Mouse (Mus musculus) hindbrain, embryonic 11.5 days (tissue): ENCODE measurements around the gene Cenpm. TPM values are rescaled to one million over a fixed set of nuclear protein-coding genes. Genes with fewer than 3 reads are reported as not detected.

Source experiments
- ATAC-seq: fragments of 200-750 bp; cut with Nextera tagmentation; 2 replicates; pipeline ENCODE4 v1.8.0; 2017; ENCODE audit warnings: mild to moderate bottlenecking, moderate TSS enrichment, moderate library complexity; ENCODE audit not compliant: low FRiP score
- DNase-seq: peaks from one replicate; pipeline ENCODE4 v3.0.0-alpha.2; 2015; ENCODE audit warnings: low spot score
- H3K27ac ChIP-seq: fragments of 300-500 bp; sonication (generic); 2 replicates; pipeline ENCODE4 v1.5.1; 2014; ENCODE audit warnings: mild to moderate bottlenecking, low read depth, low read length
- H3K27me3 ChIP-seq: fragments of 300-500 bp; sonication (generic); 2 replicates; pipeline ENCODE4 v1.6.1; 2014; ENCODE audit warnings: mild to moderate bottlenecking, low read length, moderate library complexity, mixed read lengths; ENCODE audit not compliant: control insufficient read depth, insufficient read depth
- H3K36me3 ChIP-seq: fragments of 300-500 bp; sonication (generic); 2 replicates; pipeline ENCODE4 v1.6.1; 2014; ENCODE audit warnings: mild to moderate bottlenecking, low read length, moderate library complexity, mixed read lengths; ENCODE audit not compliant: control insufficient read depth, insufficient read depth
- H3K4me1 ChIP-seq: fragments of 300-500 bp; sonication (generic); replicated peaks from 2 replicates; pipeline ENCODE4 v1.6.1; 2014; ENCODE audit warnings: low read length, mixed read lengths; ENCODE audit not compliant: control insufficient read depth, insufficient read depth
- H3K4me2 ChIP-seq: fragments of 300-500 bp; sonication (generic); replicated peaks from 2 replicates; pipeline ENCODE4 v1.6.1; 2014; ENCODE audit warnings: mild to moderate bottlenecking, low read depth, low read length
- H3K4me3 ChIP-seq: fragments of 300-500 bp; sonication (generic); 2 replicates; pipeline ENCODE4 v1.5.1; 2014; ENCODE audit warnings: low read depth, low read length
- H3K9ac ChIP-seq: fragments of 300-500 bp; sonication (generic); 2 replicates; pipeline ENCODE4 v1.6.1; 2014; ENCODE audit warnings: low read depth, low read length
- H3K9me3 ChIP-seq: fragments of 300-500 bp; sonication (generic); 2 replicates; pipeline ENCODE4 v1.6.1; 2016; ENCODE audit warnings: low read length; ENCODE audit not compliant: control insufficient read depth
- WGBS: fragments of 180-500 bp; shearing (Covaris S2); extraction: QIAGEN DNeasy Blood & Tissue Kit; methylation state at CpG from one replicate; pipeline ENCODE4 v1.1.7; 2014; 5-methylcytosine and 5-hydroxymethylcytosine counted together
- polyA plus RNA-seq: library from polyadenylated mRNA; unstranded; fragments of >200 nt; fragmentation: Nextera tagmentation; extraction: Ambion mirVana; gene quantifications from 2 replicates; pipeline ENCODE4 v1.2.1, GENCODE M21; 2014

Gene Cenpm
- polyA plus RNA-seq, 1 experiment from 2014 or later = 78.1 TPM

- H3K9ac ChIP-seq = no peak overlapping the region
- WGBS = 85% methylated on average over 8 of the region's 8 CpGs
- H3K27me3 ChIP-seq = peaks cover 63% of the 10 kb centered on the region
- H3K4me3 ChIP-seq = no peak overlapping the region
- H3K9me3 ChIP-seq = no peaks in the 10 kb centered on the region
- H3K36me3 ChIP-seq = peaks cover 6% of the 10 kb centered on the region; the same call in 1 of the 2 replicates
- no peak for DNase-seq
- no peak overlapping the region for H3K4me2 ChIP-seq
- H3K4me1 ChIP-seq = peaks cover 19% of the 10 kb centered on the region
- no peak for ATAC-seq
- H3K27ac ChIP-seq = no peak overlapping the region
These were observed 36.2 kb downstream of the Cenpm start for GRCm38 (mm10) chr15:82208307-82208706.

- Histone ChIP-seq H3K9me3 (no peaks in the 10 kb centered on the region), H3K4me1 (peaks cover 19% of the 10 kb centered on the region), H3K4me2 (no peak overlapping the region), H3K27ac (no peak overlapping the region), H3K4me3 (no peak overlapping the region), H3K27me3 (peaks cover 57% of the 10 kb centered on the region), H3K9ac (no peak overlapping the region), H3K36me3 (peaks cover 6% of the 10 kb centered on the region; the same call in 1 of the 2 replicates)
- ATAC-seq = no peak
- no peak for DNase-seq
- WGBS = 16% methylated on average over 30 of the region's 30 CpGs
These were observed 36.9 kb downstream of the Cenpm start for GRCm38 (mm10) chr15:82207504-82208219.

GRCm38 (mm10) chr15:82207105-82207459, 37.5 kb downstream of the Cenpm start:
- 9% methylated on average over 34 of the region's 34 CpGs for WGBS
- H3K4me1 ChIP-seq = peaks cover 16% of the 10 kb centered on the region

GRCm38 (mm10) chr15:82206365-82207104, 38.0 kb downstream of the Cenpm start:
- Histone ChIP-seq H3K9ac (no peak overlapping the region), H3K27me3 (peaks cover 46% of the 10 kb centered on the region), H3K4me2 (no peak overlapping the region), H3K9me3 (no peaks in the 10 kb centered on the region), H3K36me3 (peaks cover 6% of the 10 kb centered on the region; the same call in 1 of the 2 replicates), H3K4me1 (peaks cover 12% of the 10 kb centered on the region), H3K27ac (no peak overlapping the region), H3K4me3 (no peak overlapping the region)
- peak; percentile 47 for DNase-seq
- 61% methylated on average over 9 of the region's 9 CpGs for WGBS
- peak; percentile 71; the same call in 1 of the 2 replicates for ATAC-seq

More at GRCm38 (mm10) chr15:82207105-82207459, 37.5 kb downstream of the Cenpm start:
- Histone ChIP-seq H3K27ac (no peak overlapping the region), H3K4me2 (no peak overlapping the region), H3K36me3 (peaks cover 6% of the 10 kb centered on the region; the same call in 1 of the 2 replicates), H3K4me3 (no peak overlapping the region), H3K9ac (no peak overlapping the region), H3K27me3 (peaks cover 51% of the 10 kb centered on the region), H3K9me3 (no peaks in the 10 kb centered on the region)
- ATAC-seq = no peak
- peak; percentile 34 for DNase-seq

GRCm38 (mm10) chr15:82204680-82205371, 39.7 kb downstream of the Cenpm start:
- Histone ChIP-seq H3K36me3 (peaks cover 9% of the 10 kb centered on the region; the same call in 1 of the 2 replicates), H3K4me2 (no peak overlapping the region), H3K4me1 (peaks cover 12% of the 10 kb centered on the region), H3K27me3 (peaks cover 28% of the 10 kb centered on the region), H3K9me3 (no peaks in the 10 kb centered on the region), H3K4me3 (no peak overlapping the region), H3K9ac (no peak overlapping the region), H3K27ac (0 out of 2 replicates have a peak overlapping the region, but pooled peaks have one; percentile 47)
- DNase-seq (no peak), ATAC-seq (0 out of 2 replicates have a peak, but pooled peaks have one; percentile 12)
- 75% methylated on average over 10 of the region's 10 CpGs for WGBS

GRCm38 (mm10) chr15:82203611-82204351, 40.8 kb downstream of the Cenpm start:
- peaks cover 11% of the 10 kb centered on the region; the same call in 1 of the 2 replicates for H3K36me3 ChIP-seq
- peaks cover 21% of the 10 kb centered on the region for H3K27me3 ChIP-seq
- 82% methylated on average over 20 of the region's 20 CpGs for WGBS
- ATAC-seq (no peak), DNase-seq (no peak)
- no peak overlapping the region for H3K4me3 ChIP-seq
- no peak overlapping the region for H3K9ac ChIP-seq
- no peak overlapping the region for H3K4me2 ChIP-seq
- peak overlapping the region; percentile 47; the same call in 1 of the 2 replicates for H3K27ac ChIP-seq
- H3K9me3 ChIP-seq = no peaks in the 10 kb centered on the region
- H3K4me1 ChIP-seq = peaks cover 12% of the 10 kb centered on the region

GRCm38 (mm10) chr15:82203090-82203489, 41.5 kb downstream of the Cenpm start:
- H3K9ac ChIP-seq = no peak overlapping the region
- no peaks in the 10 kb centered on the region for H3K9me3 ChIP-seq
- WGBS = 97% methylated on average over 10 of the region's 10 CpGs
- H3K4me1 ChIP-seq = peaks cover 12% of the 10 kb centered on the region
- H3K27ac ChIP-seq = no peak overlapping the region
- no peak for DNase-seq
- no peak for ATAC-seq
- H3K4me2 ChIP-seq = no peak overlapping the region
- H3K27me3 ChIP-seq = peaks cover 21% of the 10 kb centered on the region
- H3K4me3 ChIP-seq = no peak overlapping the region
- peaks cover 16% of the 10 kb centered on the region; the same call in 1 of the 2 replicates for H3K36me3 ChIP-seq

GRCm38 (mm10) chr15:82202086-82202485, 42.5 kb downstream of the Cenpm start:
- ATAC-seq = no peak
- H3K27ac ChIP-seq = no peak overlapping the region
- WGBS = 90% methylated on average over 6 of the region's 6 CpGs
- H3K9ac ChIP-seq = no peak overlapping the region
- no peak overlapping the region for H3K4me3 ChIP-seq
- H3K27me3 ChIP-seq = peaks cover 16% of the 10 kb centered on the region
- H3K4me2 ChIP-seq = no peak overlapping the region
- H3K4me1 ChIP-seq = peaks cover 11% of the 10 kb centered on the region
- H3K9me3 ChIP-seq = no peaks in the 10 kb centered on the region
- H3K36me3 ChIP-seq = peaks cover 19% of the 10 kb centered on the region
- DNase-seq = no peak
